Mouse (Mus musculus): ENCODE data around the gene Tmem104. TPM values are rescaled to one million over a fixed set of nuclear protein-coding genes. Genes with fewer than 3 reads are reported as not detected.

Tmem104 gene
- polyA plus RNA-seq, 1 experiment from 2014 or later: 11.9 TPM

GRCm38 (mm10) chr11:115288305-115288704 lies 101.0 kb downstream of the Tmem104 start:
- no peak overlapping the region for H3K27ac ChIP-seq
- no peak for ATAC-seq (ENCODE audit: insufficient number of reproducible peaks, insufficient read depth, low FRiP score, low TSS enrichment, low read depth)
- 95% methylated on average over 2 of the region's 2 CpGs for WGBS

GRCm38 (mm10) chr11:115289885-115290284 lies 102.6 kb downstream of the Tmem104 start:
- Histone ChIP-seq H3K4me3 (no peak overlapping the region), H3K36me3 (no peaks in the 10 kb centered on the region), H3K4me1 (no peaks in the 10 kb centered on the region), H3K9me3 (no peaks in the 10 kb centered on the region), H3K4me2 (no peak overlapping the region), H3K27me3 (no peaks in the 10 kb centered on the region), H3K9ac (no peak overlapping the region), H3K27ac (no peak overlapping the region)
- WGBS: 70% methylated on average over 8 of the region's 8 CpGs
- no peak for ATAC-seq (ENCODE audit: insufficient number of reproducible peaks, insufficient read depth, low FRiP score, low TSS enrichment, low read depth)

More at GRCm38 (mm10) chr11:115288305-115288704, 101.0 kb downstream of the Tmem104 start:
- Histone ChIP-seq H3K4me3 (no peak overlapping the region), H3K27me3 (no peaks in the 10 kb centered on the region), H3K4me1 (no peaks in the 10 kb centered on the region), H3K36me3 (no peaks in the 10 kb centered on the region), H3K9ac (no peak overlapping the region), H3K4me2 (no peak overlapping the region), H3K9me3 (no peaks in the 10 kb centered on the region)

- no peak overlapping the region for H3K27ac ChIP-seq
- WGBS: 87% methylated on average over 1 of the region's 1 CpGs
- H3K4me2 ChIP-seq: no peak overlapping the region
- H3K9me3 ChIP-seq: no peaks in the 10 kb centered on the region
- no peaks in the 10 kb centered on the region for H3K4me1 ChIP-seq
- no peak overlapping the region for H3K9ac ChIP-seq
- H3K36me3 ChIP-seq: no peaks in the 10 kb centered on the region
- no peak for ATAC-seq (ENCODE audit: insufficient number of reproducible peaks, insufficient read depth, low FRiP score, low TSS enrichment, low read depth)
- no peak overlapping the region for H3K4me3 ChIP-seq
- H3K27me3 ChIP-seq: no peaks in the 10 kb centered on the region; the same call in 1 of the 2 replicates
Observed at GRCm38 (mm10) chr11:115290314-115290713, 103.0 kb downstream of the Tmem104 start.

GRCm38 (mm10) chr11:115290919-115291318 lies 103.6 kb downstream of the Tmem104 start:
- Histone ChIP-seq H3K27ac (no peak overlapping the region), H3K4me2 (no peak overlapping the region), H3K27me3 (peaks cover 5% of the 10 kb centered on the region), H3K9ac (no peak overlapping the region), H3K9me3 (no peaks in the 10 kb centered on the region), H3K36me3 (no peaks in the 10 kb centered on the region), H3K4me1 (no peaks in the 10 kb centered on the region), H3K4me3 (no peak overlapping the region)
- no peak for ATAC-seq (ENCODE audit: insufficient number of reproducible peaks, insufficient read depth, low FRiP score, low TSS enrichment, low read depth)
- WGBS: 76% methylated on average over 6 of the region's 6 CpGs

GRCm38 (mm10) chr11:115291503-115291902 lies 104.2 kb downstream of the Tmem104 start:
- no peaks in the 10 kb centered on the region for H3K9me3 ChIP-seq
- H3K27ac ChIP-seq: no peak overlapping the region
- H3K36me3 ChIP-seq: no peaks in the 10 kb centered on the region
- no peak overlapping the region for H3K9ac ChIP-seq
- 77% methylated on average over 10 of the region's 10 CpGs for WGBS
- H3K4me2 ChIP-seq: no peak overlapping the region
- H3K27me3 ChIP-seq: peaks cover 10% of the 10 kb centered on the region
- no peaks in the 10 kb centered on the region for H3K4me1 ChIP-seq
- H3K4me3 ChIP-seq: no peak overlapping the region
- no peak for ATAC-seq (ENCODE audit: insufficient number of reproducible peaks, insufficient read depth, low FRiP score, low TSS enrichment, low read depth)

- H3K4me3 ChIP-seq: no peak overlapping the region
- no peak overlapping the region for H3K4me2 ChIP-seq
- no peak for ATAC-seq (ENCODE audit: insufficient number of reproducible peaks, insufficient read depth, low FRiP score, low TSS enrichment, low read depth)
- 53% methylated on average over 14 of the region's 14 CpGs for WGBS
- no peak overlapping the region for H3K9ac ChIP-seq
- H3K36me3 ChIP-seq: no peaks in the 10 kb centered on the region
- H3K27ac ChIP-seq: no peak overlapping the region; the same call in 1 of the 2 replicates
- peaks cover 7% of the 10 kb centered on the region; the same call in 1 of the 2 replicates for H3K4me1 ChIP-seq
- no peaks in the 10 kb centered on the region for H3K9me3 ChIP-seq
- peaks cover 23% of the 10 kb centered on the region for H3K27me3 ChIP-seq
Observed at GRCm38 (mm10) chr11:115292631-115293375, 105.5 kb downstream of the Tmem104 start.

GRCm38 (mm10) chr11:115295939-115296338 lies 108.7 kb downstream of the Tmem104 start:
- H3K4me2 ChIP-seq: no peak overlapping the region
- H3K9me3 ChIP-seq: peaks cover 4% of the 10 kb centered on the region; the same call in 1 of the 2 replicates
- peaks cover 42% of the 10 kb centered on the region for H3K27me3 ChIP-seq
- ATAC-seq (ENCODE audit: insufficient number of reproducible peaks, insufficient read depth, low FRiP score, low TSS enrichment, low read depth): no peak
- peaks cover 7% of the 10 kb centered on the region; the same call in 1 of the 2 replicates for H3K4me1 ChIP-seq
- no peaks in the 10 kb centered on the region for H3K36me3 ChIP-seq
- no peak overlapping the region for H3K27ac ChIP-seq
- no peak overlapping the region for H3K9ac ChIP-seq
- 86% methylated on average over 11 of the region's 11 CpGs for WGBS
- H3K4me3 ChIP-seq: no peak overlapping the region

Small RNA genes lying within 50 kb of the gene (microRNA-seq; reads per million reads assigned to microRNA genes)
- not detected for gene Gm25837

Other genes with a start within 250 kb of the Tmem104 start
- gene Cd300c, start 218.3 kb upstream of the Tmem104 start, polyA plus RNA-seq (2015; fragmentation: Nextera tagmentation; extraction: Ambion mirVana): not detected in 2 replicates
- 0.07 TPM in 1 of 2 replicates, not detected in the other for gene Cd300ld, start 197.6 kb upstream of the Tmem104 start, polyA plus RNA-seq (2015; fragmentation: Nextera tagmentation; extraction: Ambion mirVana)
- 1.4 and 2.1 TPM in 2 replicates for gene Cd300c2, start 185.6 kb upstream of the Tmem104 start, polyA plus RNA-seq (2015; fragmentation: Nextera tagmentation; extraction: Ambion mirVana)
- not detected in 2 replicates for gene Cd300ld2, start 171.3 kb upstream of the Tmem104 start, polyA plus RNA-seq (2015; fragmentation: Nextera tagmentation; extraction: Ambion mirVana)
- gene Cd300ld4, start 160.5 kb upstream of the Tmem104 start, polyA plus RNA-seq (2015; fragmentation: Nextera tagmentation; extraction: Ambion mirVana): not detected in 2 replicates
- gene Cd300ld5, start 149.7 kb upstream of the Tmem104 start, polyA plus RNA-seq (2015; fragmentation: Nextera tagmentation; extraction: Ambion mirVana): not detected in 2 replicates
- gene Cd300ld3, start 139.1 kb upstream of the Tmem104 start, polyA plus RNA-seq (2015; fragmentation: Nextera tagmentation; extraction: Ambion mirVana): not detected in 2 replicates
- gene Cd300e, start 125.3 kb upstream of the Tmem104 start, polyA plus RNA-seq (2015; fragmentation: Nextera tagmentation; extraction: Ambion mirVana): not detected in 2 replicates
- gene Rab37, start 96.1 kb upstream of the Tmem104 start, polyA plus RNA-seq (2015; fragmentation: Nextera tagmentation; extraction: Ambion mirVana): 0.89 and 0.98 TPM in 2 replicates
- gene Cd300lf, start 53.5 kb upstream of the Tmem104 start, polyA plus RNA-seq (2015; fragmentation: Nextera tagmentation; extraction: Ambion mirVana): 0.38 and 0.56 TPM in 2 replicates
- 28.3 and 36.0 TPM in 2 replicates for gene Slc9a3r1, start 24.1 kb upstream of the Tmem104 start, polyA plus RNA-seq (2015; fragmentation: Nextera tagmentation; extraction: Ambion mirVana)
- 21.2 and 23.9 TPM in 2 replicates for gene Nat9, start 372 bp downstream of the Tmem104 start, polyA plus RNA-seq (2015; fragmentation: Nextera tagmentation; extraction: Ambion mirVana)
- not detected in 2 replicates for gene Grin2c, start 79.8 kb downstream of the Tmem104 start, polyA plus RNA-seq (2015; fragmentation: Nextera tagmentation; extraction: Ambion mirVana)
- 14.5 and 15.3 TPM in 2 replicates for gene Fdxr, start 89.6 kb downstream of the Tmem104 start, polyA plus RNA-seq (2015; fragmentation: Nextera tagmentation; extraction: Ambion mirVana)
- gene Fads6, start 110.2 kb downstream of the Tmem104 start, polyA plus RNA-seq (2015; fragmentation: Nextera tagmentation; extraction: Ambion mirVana): 0.31 and 0.43 TPM in 2 replicates
- gene Otop2, start 119.7 kb downstream of the Tmem104 start, polyA plus RNA-seq (2015; fragmentation: Nextera tagmentation; extraction: Ambion mirVana): 0.20 TPM in 1 of 2 replicates, not detected in the other
- not detected in 2 replicates for gene Ush1g, start 134.6 kb downstream of the Tmem104 start, polyA plus RNA-seq (2015; fragmentation: Nextera tagmentation; extraction: Ambion mirVana)
- gene Otop3, start 147.2 kb downstream of the Tmem104 start, polyA plus RNA-seq (2015; fragmentation: Nextera tagmentation; extraction: Ambion mirVana): 0.14 TPM in 1 of 2 replicates, not detected in the other
- gene Hid1, start 180.3 kb downstream of the Tmem104 start, polyA plus RNA-seq (2015; fragmentation: Nextera tagmentation; extraction: Ambion mirVana): 4.0 and 6.2 TPM in 2 replicates
- gene Cdr2l, start 194.4 kb downstream of the Tmem104 start, polyA plus RNA-seq (2015; fragmentation: Nextera tagmentation; extraction: Ambion mirVana): 12.3 and 14.1 TPM in 2 replicates
- 173 and 181 TPM in 2 replicates for gene Mrpl58, start 216.3 kb downstream of the Tmem104 start, polyA plus RNA-seq (2015; fragmentation: Nextera tagmentation; extraction: Ambion mirVana)
- gene Atp5h, start 232.5 kb downstream of the Tmem104 start, polyA plus RNA-seq (2015; fragmentation: Nextera tagmentation; extraction: Ambion mirVana): 880 and 943 TPM in 2 replicates
- gene Kctd2, start 232.6 kb downstream of the Tmem104 start, polyA plus RNA-seq (2015; fragmentation: Nextera tagmentation; extraction: Ambion mirVana): 9.6 and 17.5 TPM in 2 replicates